9 mouse cellular contexts compared by ENCODE assay signal in the genomic region with DNA sequence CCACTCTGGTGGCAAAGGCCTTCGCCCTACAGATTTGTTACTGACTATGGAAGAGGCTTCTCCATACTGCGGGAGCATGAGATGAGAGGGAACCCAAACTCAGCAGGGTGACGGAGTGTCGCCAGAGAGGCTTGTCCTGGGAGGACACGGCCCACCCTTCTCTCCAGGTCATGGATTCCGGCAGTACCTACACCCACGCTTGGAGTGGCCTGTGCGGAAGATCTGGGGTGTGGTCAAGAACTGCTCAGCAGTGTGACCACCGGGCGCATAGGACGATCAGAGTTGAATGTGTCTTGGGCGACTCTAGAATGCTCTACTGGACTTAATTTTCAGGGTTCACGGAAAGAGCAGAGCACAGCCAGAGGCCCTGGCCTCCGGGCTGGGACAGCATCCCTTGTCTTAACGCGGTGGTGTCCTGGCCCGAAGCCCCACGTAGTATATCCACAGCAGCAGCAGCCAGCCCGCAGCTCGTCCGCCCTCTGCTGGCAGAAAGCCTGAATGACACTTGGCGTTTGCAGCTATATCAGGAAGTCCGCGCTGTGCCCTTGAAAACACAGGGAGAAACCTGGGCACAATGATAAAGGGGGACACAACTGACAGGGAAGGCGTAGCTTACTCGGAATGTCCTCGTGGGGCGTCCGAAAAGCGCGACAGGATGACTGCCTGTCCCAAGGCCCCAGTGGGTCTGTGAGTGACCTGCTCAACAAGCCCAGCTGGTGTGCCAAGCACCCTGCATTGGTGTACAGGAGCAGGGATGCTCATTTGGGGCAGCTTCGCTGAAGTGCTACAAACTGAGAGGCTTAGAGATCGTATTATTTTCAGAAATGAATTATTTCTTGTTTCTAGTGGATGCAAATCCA. TPM values are rescaled to one million over a fixed set of nuclear protein-coding genes. Genes with fewer than 3 reads are reported as not detected.
DNase-seq lines count a peak whose midpoint lies in the region; ATAC-seq and TF ChIP-seq lines count a peak whose summit lies in the region.
"Had no signal": no experiment of that assay in that cellular context is flagged by ENCODE, and none has a peak within 500 bp of the region (broad histone marks: within the 10 kb centered on the region; RNA-seq: fewer than 3 reads in every experiment).

No protein-coding gene starts in this region.

- H3K36me3 ChIP-seq in E14TG2a.4 (ENCODE audit: insufficient read depth, low read length): no peaks in the 10 kb centered on the region
- no peaks in the 10 kb centered on the region for H3K36me3 ChIP-seq in forebrain, embryonic 13.5 days (ENCODE audit: poor library complexity, severe bottlenecking)
- no peaks in the 10 kb centered on the region for H3K36me3 ChIP-seq in liver, embryonic 16.5 days (ENCODE audit: control insufficient read depth, insufficient read depth)
- H3K36me3 ChIP-seq in neural tube, embryonic 14.5 days (ENCODE audit: control insufficient read depth, insufficient read depth, low read length): no peaks in the 10 kb centered on the region
- H3K36me3 ChIP-seq in testis, adult 2 months (ENCODE audit: control insufficient read depth, insufficient read depth, low read length): no peaks in the 10 kb centered on the region

- peaks cover 46% of the 10 kb centered on the region for H3K27me3 ChIP-seq in E14TG2a.4 (ENCODE audit: insufficient read depth, low read length)
- peaks cover 3% of the 10 kb centered on the region; the same call in 1 of the 2 replicates for H3K27me3 ChIP-seq in forebrain, embryonic 13.5 days
- no peaks in the 10 kb centered on the region for H3K27me3 ChIP-seq in liver, embryonic 16.5 days (ENCODE audit: control insufficient read depth, insufficient read depth, low read depth, low read length)
- H3K27me3 ChIP-seq in neural tube, embryonic 14.5 days (ENCODE audit: control insufficient read depth, insufficient read depth, low read length): no peaks in the 10 kb centered on the region
- no peaks in the 10 kb centered on the region for H3K27me3 ChIP-seq in testis, adult 2 months (ENCODE audit: control insufficient read depth, insufficient read depth, low read length)

- peak overlapping the region; percentile 54 for H3K4me3 ChIP-seq in E14TG2a.4 (replicated peaks; ENCODE audit: low read length)
- no peak overlapping the region for H3K4me3 ChIP-seq in forebrain, embryonic 13.5 days
- no peak overlapping the region for H3K4me3 ChIP-seq in liver, embryonic 16.5 days (ENCODE audit: low read depth, low read length)
- no peak overlapping the region for H3K4me3 ChIP-seq in neural tube, embryonic 14.5 days (ENCODE audit: low read depth, low read length)
- peak overlapping the region; percentile 50 for H3K4me3 ChIP-seq in testis, adult 2 months (ENCODE audit: control insufficient read depth, low read depth, low read length)

- peaks cover 13% of the 10 kb centered on the region for H3K9me3 ChIP-seq in E14TG2a.4 (ENCODE audit: low read length)
- H3K9me3 ChIP-seq in forebrain, embryonic 13.5 days (replicated peaks): no peaks in the 10 kb centered on the region
- no peaks in the 10 kb centered on the region for H3K9me3 ChIP-seq in liver, embryonic 16.5 days (replicated peaks; ENCODE audit: control insufficient read depth, low read length)
- H3K9me3 ChIP-seq in neural tube, embryonic 14.5 days (ENCODE audit: control insufficient read depth, low read length): peaks cover 3% of the 10 kb centered on the region; the same call in 1 of the 2 replicates

- peak; percentile 87 for ATAC-seq in forebrain, embryonic 13.5 days
- peak; percentile 59 for ATAC-seq in liver, embryonic 16.5 days (ENCODE audit: low read depth)
- peak; percentile 91 for ATAC-seq in neural tube, embryonic 14.5 days (ENCODE audit: low read depth)

- no peak overlapping the region for H3K27ac ChIP-seq in forebrain, embryonic 13.5 days
- no peak overlapping the region for H3K27ac ChIP-seq in liver, embryonic 16.5 days (ENCODE audit: low read length)
- H3K27ac ChIP-seq in neural tube, embryonic 14.5 days (ENCODE audit: low read depth, low read length): no peak overlapping the region
- no peak overlapping the region for H3K27ac ChIP-seq in testis, adult 2 months (ENCODE audit: control insufficient read depth, insufficient read depth, low read depth, low read length)
- H3K27ac ChIP-seq: macrophage had no signal

- no peak overlapping the region for H3K9ac ChIP-seq in forebrain, embryonic 13.5 days
- H3K9ac ChIP-seq in liver, embryonic 16.5 days (ENCODE audit: low read depth, low read length): no peak overlapping the region
- H3K9ac ChIP-seq in neural tube, embryonic 14.5 days (replicated peaks; ENCODE audit: low read depth, low read length): no peak overlapping the region

- H3K4me2 ChIP-seq in forebrain, embryonic 13.5 days: peak overlapping the region; percentile 39; the same call in 1 of the 2 replicates
- H3K4me2 ChIP-seq in liver, embryonic 16.5 days (ENCODE audit: low read depth, low read length): no peak overlapping the region
- H3K4me2 ChIP-seq in neural tube, embryonic 14.5 days (ENCODE audit: low read depth, low read length): peak overlapping the region; percentile 21; the same call in 1 of the 2 replicates

- TF ChIP-seq CTCF in E14TG2a.4 (conservative IDR thresholded peaks at IDR 0.05; ENCODE audit: low read length): peak; percentile 93
- TF ChIP-seq CTCF in testis, adult 2 months (IDR thresholded peaks at IDR 0.05; ENCODE audit: control insufficient read depth, insufficient read depth, insufficient replicate concordance, low read depth, low read length): peak; percentile 97

- 31% methylated on average over 33 of the region's 33 CpGs for WGBS in forebrain, embryonic 13.5 days
- WGBS in large intestine, adult 2 months: 29% methylated on average over 33 of the region's 33 CpGs
- 27% methylated on average over 33 of the region's 33 CpGs for WGBS in liver, embryonic 16.5 days (ENCODE audit: insufficient replicate concordance)
- WGBS in neural tube, embryonic 14.5 days: 29% methylated on average over 33 of the region's 33 CpGs

- DNase-seq in c-Kit-positive CD71-positive TER-119-positive erythroid progenitor cells, embryonic 14.5 days (ENCODE audit: low spot score): peak; percentile 61
- DNase-seq in heart, postnatal 14 days: peak; percentile 86 to 93
- peak; percentile 44 for DNase-seq in large intestine, adult 2 months (ENCODE audit: low read depth, low spot score)

- intact Hi-C loops in heart, postnatal 14 days (cut with DNase I): loop anchor here (2.0 to 5.0 kb wide), 4 partner anchors 65 to 620 kb away; no protein-coding TSS in a partner anchor

- peaks cover 33% of the 10 kb centered on the region for H3K4me1 ChIP-seq in E14TG2a.4 (replicated peaks; ENCODE audit: low read depth, low read length)
- H3K4me1 ChIP-seq in forebrain, embryonic 13.5 days: peaks cover 12% of the 10 kb centered on the region; the same call in 1 of the 2 replicates
- no peaks in the 10 kb centered on the region for H3K4me1 ChIP-seq in liver, embryonic 16.5 days (ENCODE audit: control insufficient read depth, low read depth, low read length)
- 0 out of 2 replicates have a peak, but pooled peaks cover 3% of the 10 kb centered on the region for H3K4me1 ChIP-seq in neural tube, embryonic 14.5 days (ENCODE audit: control insufficient read depth, insufficient read depth, low read length)
- peaks cover 13% of the 10 kb centered on the region for H3K4me1 ChIP-seq in testis, adult 2 months (ENCODE audit: control insufficient read depth, insufficient read depth, low read length)

- TF ChIP-seq POLR2A in testis, adult 2 months (IDR thresholded peaks at IDR 0.05; ENCODE audit: control insufficient read depth, low read depth, low read length): no peak

RNA-seq across cellular contexts. Expression of a gene that starts 21.2 kb away (rescaled TPM):
- polyA plus RNA-seq in forebrain, embryonic 13.5 days (2015; fragmentation: Nextera tagmentation; extraction: Ambion mirVana): 0.11 TPM in 1 of 2 replicates, not detected in the other
- under 1 TPM; 0.38 to 0.73 TPM for total RNA-seq in heart, postnatal 14 days (2021)
- 0.32 TPM in 1 of 2 replicates, not detected in the other for polyA plus RNA-seq in large intestine, adult 2 months (2012; rRNA removed)
- not detected in 2 replicates for polyA plus RNA-seq in liver, embryonic 16.5 days (2015; fragmentation: Nextera tagmentation; extraction: Ambion mirVana)
- polyA plus RNA-seq in neural tube, embryonic 14.5 days (2014; fragmentation: Nextera tagmentation; extraction: Ambion mirVana): 0.13 and 0.22 TPM in 2 replicates
- 766 and 866 TPM in 2 replicates for polyA plus RNA-seq in testis, adult 2 months (2012; rRNA removed)

RNA-seq across cellular contexts. Expression of a gene that starts 42.7 kb away (rescaled TPM):
- polyA plus RNA-seq in forebrain, embryonic 13.5 days (2015; fragmentation: Nextera tagmentation; extraction: Ambion mirVana): 112 and 114 TPM in 2 replicates
- total RNA-seq in heart, postnatal 14 days (2021): 100 to 1,000 TPM; 129 to 137 TPM
- 10.6 and 12.1 TPM in 2 replicates for polyA plus RNA-seq in large intestine, adult 2 months (2012; rRNA removed)
- polyA plus RNA-seq in liver, embryonic 16.5 days (2015; fragmentation: Nextera tagmentation; extraction: Ambion mirVana): 39.4 and 43.0 TPM in 2 replicates
- polyA plus RNA-seq in neural tube, embryonic 14.5 days (2014; fragmentation: Nextera tagmentation; extraction: Ambion mirVana): 98.4 and 114 TPM in 2 replicates
- 12.1 and 13.4 TPM in 2 replicates for polyA plus RNA-seq in testis, adult 2 months (2012; rRNA removed)

Comparison
In these comparisons a context has a peak if more than half of its experiments do, and no peak if none do; other contexts are left out.
1. H3K4me3 ChIP-seq: peak in E14TG2a.4 (single experiment) and testis, adult 2 months (single experiment); none in forebrain, embryonic 13.5 days (single experiment), liver, embryonic 16.5 days (single experiment) and neural tube, embryonic 14.5 days (single experiment).
2. RNA of a gene that starts 21.2 kb away (polyA plus RNA-seq): 766 to 866 TPM in testis, adult 2 months; 0.13 to 0.22 TPM in neural tube, embryonic 14.5 days, 0.32 TPM in large intestine, adult 2 months, not detected in liver, embryonic 16.5 days and 0.11 TPM in forebrain, embryonic 13.5 days; every median in the first group is over 100 times any median in the second.
3. Peak in every context shown above with its lines, with median percentiles within 50 percentile points of each other: DNase-seq and ATAC-seq.